Mouse (Mus musculus): ENCODE measurements around the gene Gas2l1. TPM values are rescaled to one million over a fixed set of nuclear protein-coding genes. Genes with fewer than 3 reads are reported as not detected.

The Gas2l1 gene
- polyA plus RNA-seq, 1 experiment from 2014 or later = 24.8 TPM

DNA sequence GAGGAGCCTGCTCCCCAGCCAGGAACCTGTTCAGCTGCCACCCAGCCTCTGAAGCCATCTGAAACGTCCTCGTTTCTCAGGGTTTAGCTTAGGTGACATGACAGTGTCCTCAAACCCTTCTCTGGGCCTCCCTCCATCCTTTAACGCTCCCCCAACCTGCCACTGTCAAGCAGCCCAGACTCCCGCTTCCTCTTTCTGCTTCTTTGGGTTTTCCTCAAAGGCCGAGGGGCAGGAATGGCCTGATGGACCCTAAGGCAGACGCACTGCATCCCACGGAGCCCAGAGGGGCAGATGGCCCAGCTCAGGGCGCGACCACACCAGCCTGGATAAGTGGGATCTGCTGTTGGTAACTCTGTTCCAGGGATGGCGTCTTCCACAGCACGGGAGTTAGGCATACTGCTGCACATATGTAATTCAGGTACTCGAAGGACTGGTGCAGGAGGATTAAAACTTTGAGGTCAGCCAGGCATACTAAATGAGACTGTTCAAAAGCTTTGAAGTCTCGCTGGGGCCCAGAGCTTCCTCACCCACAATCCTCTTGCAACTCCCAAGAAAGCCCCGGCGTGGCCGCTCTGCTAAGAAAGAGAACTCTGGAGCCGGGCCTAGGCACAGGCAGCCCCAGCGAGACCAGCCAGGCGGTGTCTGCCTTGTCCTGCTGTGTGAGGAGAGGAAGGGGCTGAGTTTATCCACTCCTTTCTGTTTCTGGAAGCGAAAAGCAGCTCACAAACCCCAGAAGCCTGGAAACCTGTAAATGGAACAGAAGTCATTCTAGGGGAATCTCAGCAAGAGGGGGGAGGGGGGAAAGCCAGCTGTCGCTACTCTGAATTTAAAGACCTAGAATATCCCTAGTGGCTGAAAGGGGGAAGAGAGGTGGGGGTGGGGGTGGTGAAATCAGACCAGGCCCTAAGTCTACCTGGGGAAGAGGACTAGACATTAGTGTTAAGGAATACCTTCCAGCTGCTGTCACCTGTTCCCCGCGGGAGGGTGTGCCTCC is 8.9 kb downstream of the Gas2l1 start:
- DNase-seq (ENCODE audit: low spot score) (peak; percentile 48), ATAC-seq (ENCODE audit: low FRiP score) (no peak)
- Histone ChIP-seq H3K4me1 (replicated peaks; ENCODE audit: control insufficient read depth, insufficient read depth, low read length) (peaks cover 12% of the 10 kb centered on the region), H3K4me2 (replicated peaks; ENCODE audit: low read depth, low read length) (no peak overlapping the region), H3K27ac (ENCODE audit: low read depth, low read length) (no peak overlapping the region; the same call in 1 of the 2 replicates), H3K27me3 (ENCODE audit: control insufficient read depth, insufficient read depth, low read length) (peaks cover 58% of the 10 kb centered on the region), H3K9me3 (ENCODE audit: control insufficient read depth, low read length) (no peaks in the 10 kb centered on the region), H3K4me3 (ENCODE audit: low read depth, low read length) (no peak overlapping the region), H3K9ac (ENCODE audit: low read depth, low read length) (0 out of 2 replicates have a peak overlapping the region, but pooled peaks have one; percentile 17), H3K36me3 (ENCODE audit: control insufficient read depth, insufficient read depth, low read length) (no peaks in the 10 kb centered on the region)
- 27% methylated on average over 23 of the region's 23 CpGs for WGBS

DNA sequence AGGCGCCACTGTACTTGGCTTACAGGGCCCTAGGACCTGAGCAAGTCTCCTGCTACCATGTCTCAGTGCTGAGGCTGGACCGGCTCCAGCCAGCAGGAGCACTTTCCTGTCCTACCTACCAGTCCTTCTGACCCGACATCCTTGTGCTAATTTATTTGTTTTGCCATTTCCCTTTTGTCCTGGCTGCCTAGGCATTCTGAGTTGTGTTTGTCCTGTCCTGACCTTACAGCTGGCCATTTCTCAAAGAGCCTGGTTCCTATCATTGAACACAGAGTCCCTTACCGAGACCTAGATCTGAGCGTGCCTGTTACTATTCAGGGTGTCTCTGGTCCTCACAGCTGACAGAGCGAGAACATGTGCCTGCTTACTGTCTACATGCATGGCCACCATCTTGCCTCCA is 10.3 kb downstream of the Gas2l1 start:
- Histone ChIP-seq H3K4me1 (replicated peaks; ENCODE audit: control insufficient read depth, insufficient read depth, low read length) (peaks cover 6% of the 10 kb centered on the region), H3K27ac (ENCODE audit: low read depth, low read length) (no peak overlapping the region), H3K9me3 (ENCODE audit: control insufficient read depth, low read length) (no peaks in the 10 kb centered on the region), H3K36me3 (ENCODE audit: control insufficient read depth, insufficient read depth, low read length) (no peaks in the 10 kb centered on the region), H3K4me3 (ENCODE audit: low read depth, low read length) (no peak overlapping the region), H3K27me3 (ENCODE audit: control insufficient read depth, insufficient read depth, low read length) (peaks cover 44% of the 10 kb centered on the region), H3K9ac (ENCODE audit: low read depth, low read length) (no peak overlapping the region), H3K4me2 (replicated peaks; ENCODE audit: low read depth, low read length) (no peak overlapping the region)
- DNase-seq (ENCODE audit: low spot score) (no peak), ATAC-seq (ENCODE audit: low FRiP score) (no peak)
- WGBS = 75% methylated on average over 6 of the region's 6 CpGs

DNA sequence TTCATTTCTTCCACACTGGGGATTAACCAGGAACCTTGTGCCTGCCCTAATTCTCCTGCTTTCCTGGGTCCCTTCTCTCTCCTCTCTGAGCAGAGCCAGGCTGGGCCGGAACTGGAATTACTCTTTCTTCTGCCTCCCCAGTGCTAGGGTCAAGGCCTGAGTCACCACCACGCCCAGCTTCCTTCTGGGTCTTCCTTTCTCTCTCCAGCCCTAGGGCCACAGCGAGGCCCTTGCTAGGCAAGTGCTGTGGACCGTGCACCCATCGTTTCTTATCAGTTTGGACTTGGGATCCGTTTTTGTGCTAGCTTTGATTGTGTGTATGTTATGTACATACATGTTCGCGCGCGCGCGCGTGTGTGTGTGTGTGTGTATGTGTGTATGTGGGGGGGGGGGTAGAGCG is 11.0 kb downstream of the Gas2l1 start:
- ATAC-seq (ENCODE audit: low FRiP score) (no peak), DNase-seq (ENCODE audit: low spot score) (no peak)
- Histone ChIP-seq H3K36me3 (ENCODE audit: control insufficient read depth, insufficient read depth, low read length) (no peaks in the 10 kb centered on the region), H3K4me1 (replicated peaks; ENCODE audit: control insufficient read depth, insufficient read depth, low read length) (peaks cover 5% of the 10 kb centered on the region), H3K9ac (ENCODE audit: low read depth, low read length) (no peak overlapping the region), H3K27ac (ENCODE audit: low read depth, low read length) (no peak overlapping the region), H3K4me2 (replicated peaks; ENCODE audit: low read depth, low read length) (no peak overlapping the region), H3K4me3 (ENCODE audit: low read depth, low read length) (no peak overlapping the region), H3K9me3 (ENCODE audit: control insufficient read depth, low read length) (no peaks in the 10 kb centered on the region), H3K27me3 (ENCODE audit: control insufficient read depth, insufficient read depth, low read length) (peaks cover 37% of the 10 kb centered on the region)
- 87% methylated on average over 14 of the region's 14 CpGs for WGBS

DNA sequence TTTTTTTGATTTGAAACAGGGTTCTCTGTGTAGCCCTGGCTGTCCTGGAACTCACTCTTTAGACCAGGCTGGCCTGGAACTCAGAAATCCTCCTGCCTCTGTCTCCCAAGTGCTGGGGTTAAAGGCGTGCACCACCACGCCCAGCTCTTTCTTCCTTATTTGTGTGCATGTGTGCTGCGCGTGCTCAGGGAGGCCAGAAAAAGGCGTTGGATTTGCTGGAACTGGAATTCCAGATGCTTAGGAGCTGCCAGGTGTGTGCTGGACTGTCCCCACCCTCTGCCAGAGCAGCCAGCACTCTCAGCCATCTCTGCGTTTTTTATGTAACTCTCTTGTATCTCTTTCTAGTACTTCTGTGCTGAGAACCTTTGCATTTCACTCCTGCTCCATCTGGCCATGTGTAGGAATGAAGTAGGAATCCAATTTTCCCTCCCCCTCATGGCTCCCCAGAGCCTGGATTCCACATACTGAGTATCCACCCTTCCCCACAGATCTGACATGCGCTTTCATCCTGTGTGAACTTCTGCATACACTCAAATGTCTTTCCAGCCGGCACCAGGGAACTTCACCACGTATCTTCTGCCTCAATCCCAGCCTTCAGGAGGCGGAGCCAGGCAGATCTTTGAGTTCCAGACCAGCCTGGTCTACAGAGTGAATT is 12.8 kb downstream of the Gas2l1 start:
- no peak overlapping the region for H3K9ac ChIP-seq (ENCODE audit: low read depth, low read length)
- ATAC-seq (ENCODE audit: low FRiP score) = no peak
- no peaks in the 10 kb centered on the region for H3K9me3 ChIP-seq (ENCODE audit: control insufficient read depth, low read length)
- H3K27ac ChIP-seq (ENCODE audit: low read depth, low read length) = no peak overlapping the region
- no peak for DNase-seq (ENCODE audit: low spot score)
- 76% methylated on average over 10 of the region's 10 CpGs for WGBS
- H3K4me2 ChIP-seq (replicated peaks; ENCODE audit: low read depth, low read length) = no peak overlapping the region
- peaks cover 20% of the 10 kb centered on the region for H3K27me3 ChIP-seq (ENCODE audit: control insufficient read depth, insufficient read depth, low read length)
- H3K4me3 ChIP-seq (ENCODE audit: low read depth, low read length) = no peak overlapping the region
- no peaks in the 10 kb centered on the region for H3K36me3 ChIP-seq (ENCODE audit: control insufficient read depth, insufficient read depth, low read length)
- H3K4me1 ChIP-seq (replicated peaks; ENCODE audit: control insufficient read depth, insufficient read depth, low read length) = peaks cover 2% of the 10 kb centered on the region; the same call in 1 of the 2 replicates

DNA sequence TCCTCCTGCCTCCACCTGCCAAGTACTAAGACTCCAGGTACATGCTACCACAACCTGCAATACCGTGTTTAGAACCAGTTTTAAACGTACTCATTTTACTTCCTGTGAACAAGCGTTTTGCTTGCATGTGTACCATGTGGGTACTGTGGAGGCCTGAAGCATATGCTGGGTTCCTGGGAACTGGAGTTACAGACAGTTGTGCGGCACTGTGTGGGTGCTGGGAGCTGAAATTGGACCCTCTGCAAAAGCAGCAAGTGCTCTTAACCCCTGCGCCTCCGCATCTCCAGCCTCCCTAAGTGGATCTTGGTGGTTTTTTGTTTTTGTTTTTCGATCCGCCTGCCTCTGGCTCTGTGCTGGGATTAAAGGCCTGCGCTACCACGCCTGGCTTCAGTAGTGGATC is 13.5 kb downstream of the Gas2l1 start:
- WGBS = 77% methylated on average over 10 of the region's 10 CpGs
- Histone ChIP-seq H3K27me3 (ENCODE audit: control insufficient read depth, insufficient read depth, low read length) (peaks cover 13% of the 10 kb centered on the region), H3K9ac (ENCODE audit: low read depth, low read length) (no peak overlapping the region), H3K4me3 (ENCODE audit: low read depth, low read length) (no peak overlapping the region), H3K4me1 (replicated peaks; ENCODE audit: control insufficient read depth, insufficient read depth, low read length) (peaks cover under 1% of the 10 kb centered on the region; the same call in 1 of the 2 replicates), H3K9me3 (ENCODE audit: control insufficient read depth, low read length) (no peaks in the 10 kb centered on the region), H3K36me3 (ENCODE audit: control insufficient read depth, insufficient read depth, low read length) (no peaks in the 10 kb centered on the region), H3K4me2 (replicated peaks; ENCODE audit: low read depth, low read length) (no peak overlapping the region), H3K27ac (ENCODE audit: low read depth, low read length) (no peak overlapping the region)
- ATAC-seq (ENCODE audit: low FRiP score) (no peak), DNase-seq (ENCODE audit: low spot score) (no peak)

DNA sequence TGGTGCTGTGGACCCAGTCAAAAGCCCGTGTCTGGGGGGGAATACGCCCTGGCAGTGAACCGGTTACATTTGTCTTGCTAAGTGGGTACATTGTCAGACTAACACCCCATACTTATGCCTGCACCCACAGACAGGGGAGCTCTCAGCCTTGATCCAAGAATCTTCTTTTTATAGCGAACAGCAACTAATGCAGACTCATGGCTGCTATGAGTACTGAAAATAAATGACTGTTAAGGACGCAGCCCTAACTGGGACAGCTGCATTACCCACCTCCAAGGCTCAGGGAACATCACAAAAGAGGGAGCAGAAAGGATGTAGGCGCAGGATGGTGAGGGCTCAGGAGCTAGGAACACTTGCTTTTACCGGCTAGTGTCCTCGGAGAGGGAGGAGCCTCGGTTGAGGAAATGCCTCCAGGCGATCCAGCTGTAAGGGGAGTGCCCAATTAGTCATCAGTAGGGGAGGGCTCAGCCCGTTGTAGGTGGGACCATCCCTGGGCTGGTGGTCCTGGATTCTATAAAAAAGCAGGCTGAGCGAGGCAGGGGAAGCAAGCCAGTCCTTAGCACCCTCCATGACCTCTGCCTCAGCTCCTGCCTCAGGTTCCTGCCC is 18.7 kb downstream of the Gas2l1 start:
- H3K9me3 ChIP-seq (ENCODE audit: control insufficient read depth, low read length) = no peaks in the 10 kb centered on the region
- H3K36me3 ChIP-seq (ENCODE audit: control insufficient read depth, insufficient read depth, low read length) = 0 out of 2 replicates have a peak, but pooled peaks cover 3% of the 10 kb centered on the region
- no peak for ATAC-seq (ENCODE audit: low FRiP score)
- no peaks in the 10 kb centered on the region for H3K4me1 ChIP-seq (replicated peaks; ENCODE audit: control insufficient read depth, insufficient read depth, low read length)
- no peak overlapping the region for H3K4me3 ChIP-seq (ENCODE audit: low read depth, low read length)
- DNase-seq (ENCODE audit: low spot score) = no peak
- no peak overlapping the region for H3K4me2 ChIP-seq (replicated peaks; ENCODE audit: low read depth, low read length)
- 47% methylated on average over 12 of the region's 12 CpGs for WGBS
- H3K9ac ChIP-seq (ENCODE audit: low read depth, low read length) = no peak overlapping the region
- no peak overlapping the region for H3K27ac ChIP-seq (ENCODE audit: low read depth, low read length)
- no peaks in the 10 kb centered on the region for H3K27me3 ChIP-seq (ENCODE audit: control insufficient read depth, insufficient read depth, low read length)

DNA sequence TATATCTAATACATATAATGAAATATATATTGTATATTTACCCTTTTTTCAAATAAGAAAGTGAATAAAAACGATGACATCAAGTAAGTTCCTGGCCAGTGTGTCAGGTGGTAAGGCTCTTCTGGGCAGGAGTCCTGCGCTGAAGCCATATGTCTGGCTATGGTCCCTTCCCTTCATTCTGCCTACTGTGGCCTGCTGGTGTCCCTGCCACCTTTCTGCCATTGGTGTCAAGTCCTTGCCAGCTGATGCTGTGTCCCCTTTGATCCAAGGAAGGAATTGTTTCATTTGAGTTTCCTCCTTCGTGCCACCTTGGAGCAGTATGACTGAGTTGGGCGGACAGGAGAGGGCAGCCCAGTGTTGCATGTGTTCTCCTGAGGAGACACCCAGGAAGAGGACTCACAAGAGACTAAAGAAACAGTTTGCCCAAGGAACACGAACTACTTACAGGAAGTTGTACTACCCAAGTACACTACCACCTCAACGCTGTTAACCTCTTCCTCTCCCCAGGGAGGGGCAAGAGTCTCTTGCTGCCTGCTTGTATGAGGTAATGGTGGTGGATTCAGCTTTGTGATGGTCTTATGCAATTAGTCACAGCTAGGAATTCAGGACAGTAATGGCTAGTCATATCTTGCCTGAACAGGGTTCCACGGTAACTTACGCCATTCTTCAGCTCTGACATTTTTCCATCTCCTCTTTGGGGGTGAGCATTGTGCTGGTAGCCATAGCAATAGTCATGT is 22.3 kb downstream of the Gas2l1 start:
- H3K9me3 ChIP-seq (ENCODE audit: control insufficient read depth, low read length) = no peaks in the 10 kb centered on the region
- no peak overlapping the region for H3K9ac ChIP-seq (ENCODE audit: low read depth, low read length)
- H3K4me2 ChIP-seq (replicated peaks; ENCODE audit: low read depth, low read length) = no peak overlapping the region
- DNase-seq (ENCODE audit: low spot score) (no peak), ATAC-seq (ENCODE audit: low FRiP score) (no peak)
- no peaks in the 10 kb centered on the region for H3K27me3 ChIP-seq (ENCODE audit: control insufficient read depth, insufficient read depth, low read length)
- 0 out of 2 replicates have a peak, but pooled peaks cover 7% of the 10 kb centered on the region for H3K36me3 ChIP-seq (ENCODE audit: control insufficient read depth, insufficient read depth, low read length)
- no peaks in the 10 kb centered on the region for H3K4me1 ChIP-seq (replicated peaks; ENCODE audit: control insufficient read depth, insufficient read depth, low read length)
- WGBS = 91% methylated on average over 8 of the region's 8 CpGs
- no peak overlapping the region for H3K4me3 ChIP-seq (ENCODE audit: low read depth, low read length)
- no peak overlapping the region for H3K27ac ChIP-seq (ENCODE audit: low read depth, low read length)

DNA sequence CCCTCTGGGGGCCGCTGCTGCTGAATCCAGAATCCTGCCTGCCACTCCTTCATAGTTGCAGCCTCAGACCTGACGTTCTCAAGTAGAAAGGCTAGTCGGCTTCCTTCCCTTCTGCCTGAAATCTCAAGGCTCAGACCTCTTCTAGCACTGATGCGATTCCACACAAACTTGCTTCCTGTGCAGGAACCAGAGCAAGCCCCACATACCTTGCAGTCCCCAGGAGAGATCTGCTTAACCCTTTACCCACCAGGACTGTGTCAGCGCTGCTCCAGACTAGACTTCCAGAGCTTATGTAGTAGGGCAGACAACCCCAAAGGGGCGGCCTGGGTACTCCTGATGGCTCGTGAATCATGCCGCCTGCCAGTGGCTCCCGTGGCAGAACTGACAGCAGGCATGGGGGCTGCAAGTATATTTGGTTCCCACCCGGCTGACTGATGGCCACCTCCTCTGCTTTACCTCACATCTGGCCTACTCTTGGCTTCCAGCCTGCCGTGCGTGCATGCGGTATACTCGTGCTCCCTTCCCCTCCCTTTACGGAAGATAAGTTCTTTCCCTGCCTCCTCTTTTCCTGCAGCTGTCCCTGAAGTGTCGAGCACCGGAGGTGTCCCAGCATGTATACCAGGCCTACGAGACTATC is 23.9 kb downstream of the Gas2l1 start:
- no peak overlapping the region for H3K27ac ChIP-seq (ENCODE audit: low read depth, low read length)
- H3K4me2 ChIP-seq (replicated peaks; ENCODE audit: low read depth, low read length) = no peak overlapping the region
- H3K4me1 ChIP-seq (replicated peaks; ENCODE audit: control insufficient read depth, insufficient read depth, low read length) = no peaks in the 10 kb centered on the region
- no peak for ATAC-seq (ENCODE audit: low FRiP score)
- WGBS = 81% methylated on average over 18 of the region's 18 CpGs
- no peaks in the 10 kb centered on the region for H3K27me3 ChIP-seq (ENCODE audit: control insufficient read depth, insufficient read depth, low read length)
- 0 out of 2 replicates have a peak, but pooled peaks cover 7% of the 10 kb centered on the region for H3K36me3 ChIP-seq (ENCODE audit: control insufficient read depth, insufficient read depth, low read length)
- H3K4me3 ChIP-seq (ENCODE audit: low read depth, low read length) = no peak overlapping the region
- H3K9ac ChIP-seq (ENCODE audit: low read depth, low read length) = no peak overlapping the region
- no peak for DNase-seq (ENCODE audit: low spot score)
- no peaks in the 10 kb centered on the region for H3K9me3 ChIP-seq (ENCODE audit: control insufficient read depth, low read length)
